In genomic region chr5:37015612-37016310, GRCm38 (mm10) we compare ENCODE assay signal across 9 mouse cellular contexts. TPM values are rescaled to one million over a fixed set of nuclear protein-coding genes. Genes with fewer than 3 reads are reported as not detected.
A peak's percentile ranks its signal among the peaks of the same experiment; 100 is the strongest.
DNase-seq lines count a peak whose midpoint lies in the region; ATAC-seq and TF ChIP-seq lines count a peak whose summit lies in the region.
"Had no signal": no experiment of that assay in that cellular context is flagged by ENCODE, and none has a peak within 500 bp of the region (broad histone marks: within the 10 kb centered on the region; RNA-seq: fewer than 3 reads in every experiment).

No protein-coding gene starts in this region.

- no peak overlapping the region for H3K27ac ChIP-seq in heart, embryonic 10.5 days
- no peak overlapping the region for H3K27ac ChIP-seq in forebrain, embryonic 14.5 days (ENCODE audit: low read depth, low read length)
- no peak overlapping the region for H3K27ac ChIP-seq in neural tube, embryonic 13.5 days (replicated peaks)

- WGBS in heart, embryonic 10.5 days = 7% methylated on average over 27 of the region's 27 CpGs
- WGBS in forebrain, embryonic 14.5 days = 6% methylated on average over 27 of the region's 27 CpGs
- WGBS in neural tube, embryonic 13.5 days = 6% methylated on average over 27 of the region's 27 CpGs

- no peak overlapping the region for H3K9ac ChIP-seq in forebrain, embryonic 14.5 days (ENCODE audit: low read length)
- no peak overlapping the region for H3K9ac ChIP-seq in neural tube, embryonic 13.5 days

- no peak for TF ChIP-seq POLR2A in brain, embryonic 14.5 days (IDR thresholded peaks at IDR 0.05; ENCODE audit: borderline replicate concordance, extremely low read depth, insufficient read depth, insufficient read length, poor library complexity, severe bottlenecking)

- no peaks in the 10 kb centered on the region for H3K36me3 ChIP-seq in heart, embryonic 10.5 days
- H3K36me3 ChIP-seq in forebrain, embryonic 14.5 days (ENCODE audit: control insufficient read depth, insufficient read depth, low read length) = no peaks in the 10 kb centered on the region
- H3K36me3 ChIP-seq in neural tube, embryonic 13.5 days = no peaks in the 10 kb centered on the region

- H3K9me3 ChIP-seq in heart, embryonic 10.5 days = no peaks in the 10 kb centered on the region
- no peaks in the 10 kb centered on the region for H3K9me3 ChIP-seq in forebrain, embryonic 14.5 days (replicated peaks; ENCODE audit: control insufficient read depth, low read length)
- H3K9me3 ChIP-seq in neural tube, embryonic 13.5 days = no peaks in the 10 kb centered on the region

- peaks cover 7% of the 10 kb centered on the region; the same call in 1 of the 2 replicates for H3K27me3 ChIP-seq in heart, embryonic 10.5 days (ENCODE audit: insufficient read depth, poor library complexity, severe bottlenecking)
- H3K27me3 ChIP-seq in forebrain, embryonic 14.5 days (replicated peaks; ENCODE audit: control insufficient read depth, insufficient read depth, low read length) = peaks cover 12% of the 10 kb centered on the region; the same call in 1 of the 2 replicates
- peaks cover 27% of the 10 kb centered on the region; the same call in 1 of the 2 replicates for H3K27me3 ChIP-seq in neural tube, embryonic 13.5 days

- no peak for TF ChIP-seq CTCF in brain, embryonic 14.5 days (IDR thresholded peaks at IDR 0.05; ENCODE audit: borderline replicate concordance, extremely low read depth, insufficient read depth, insufficient read length)

- H3K4me2 ChIP-seq in forebrain, embryonic 14.5 days (ENCODE audit: low read length) = peak overlapping the region; percentile 25
- peak overlapping the region; percentile 48 for H3K4me2 ChIP-seq in neural tube, embryonic 13.5 days

- DNase-seq in heart, postnatal 10 days = peak; percentile 24 to 42
- DNase-seq in heart, embryonic 10.5 days (ENCODE audit: low spot score) = no peak
- DNase-seq in 416B (ENCODE audit: low read depth) = peak; percentile 17
- peak; percentile 42 for DNase-seq in brain, embryonic 14.5 days (ENCODE audit: low read depth)
- peak; percentile 32 for DNase-seq in forebrain, embryonic 14.5 days (ENCODE audit: low spot score)
- DNase-seq in left cerebral cortex, postnatal 36 days (ENCODE audit: low spot score in 2 of 2) = peak; percentile 44 to 46
- DNase-seq in yolk sac, embryonic 10.5 days (ENCODE audit: low spot score) = no peak

- intact Hi-C loops in heart, postnatal 10 days (cut with DNase I) = no loop called here
- intact Hi-C loops in left cerebral cortex, postnatal 36 days (cut with DNase I) = no loop called here

- H3K4me3 ChIP-seq in heart, embryonic 10.5 days = no peak overlapping the region
- H3K4me3 ChIP-seq in forebrain, embryonic 14.5 days (ENCODE audit: low read depth, low read length) = no peak overlapping the region
- peak overlapping the region; percentile 21 for H3K4me3 ChIP-seq in neural tube, embryonic 13.5 days
- H3K4me3 ChIP-seq: erythroblast, embryonic 14.5 days had no signal

- no peak for ATAC-seq in forebrain, embryonic 14.5 days
- ATAC-seq in neural tube, embryonic 13.5 days (ENCODE audit: low read depth) = no peak

- H3K4me1 ChIP-seq in heart, embryonic 10.5 days = no peaks in the 10 kb centered on the region
- 0 out of 2 replicates have a peak, but pooled peaks cover 3% of the 10 kb centered on the region for H3K4me1 ChIP-seq in forebrain, embryonic 14.5 days (ENCODE audit: control insufficient read depth, insufficient read depth, low read length)
- H3K4me1 ChIP-seq in neural tube, embryonic 13.5 days (replicated peaks) = peaks cover 6% of the 10 kb centered on the region; the same call in 1 of the 2 replicates

RNA-seq across cellular contexts. Expression of gene Wfs1, which starts 26.8 kb away (rescaled TPM):
- 10 to 100 TPM; 30.4 to 37.7 TPM for total RNA-seq in heart, postnatal 10 days (2021)
- polyA plus RNA-seq in heart, embryonic 10.5 days (2016; fragmentation: Nextera tagmentation; extraction: Ambion mirVana) = 17.4 and 30.7 TPM in 2 replicates
- 4.0 and 7.8 TPM in 2 replicates for polyA plus RNA-seq in brain, embryonic 14.5 days (2012; rRNA removed)
- 3.7 and 6.3 TPM in 2 replicates for polyA plus RNA-seq in forebrain, embryonic 14.5 days (2014; fragmentation: Nextera tagmentation; extraction: Ambion mirVana)
- 100 to 1,000 TPM; 123 to 148 TPM for total RNA-seq in left cerebral cortex, postnatal 36 days (2021)
- 8.4 TPM in 2 replicates for polyA plus RNA-seq in neural tube, embryonic 13.5 days (2015; fragmentation: Nextera tagmentation; extraction: Ambion mirVana)

Comparison
In these comparisons a context has a peak if more than half of its experiments do, and no peak if none do; other contexts are left out.
1. DNase-seq: peak in heart, postnatal 10 days (2 of 2), 416B (single experiment), brain, embryonic 14.5 days (single experiment), forebrain, embryonic 14.5 days (single experiment) and left cerebral cortex, postnatal 36 days (2 of 2); none in heart, embryonic 10.5 days (single experiment) and yolk sac, embryonic 10.5 days (single experiment).